Mouse (Mus musculus) lung, adult 2 months (tissue): ENCODE measurements around the gene Sbf1.
A peak's percentile ranks its signal among the peaks of the same experiment; 100 is the strongest.

Experiments
- CTCF ChIP-seq: fragments of 200-500 bp; IDR thresholded peaks from 2 replicates; pipeline ENCODE4 v1.5.1; 2011; ENCODE audit warnings: mild to moderate bottlenecking, low read length, control low read depth; ENCODE audit not compliant: insufficient read depth
- POLR2A ChIP-seq: fragments of 200-500 bp; IDR thresholded peaks from 2 replicates; pipeline ENCODE4 v1.6.1; 2011; ENCODE audit warnings: low read depth, mild to moderate bottlenecking, control low read depth, low read length, borderline replicate concordance; ENCODE audit errors: extremely low read depth

DNA sequence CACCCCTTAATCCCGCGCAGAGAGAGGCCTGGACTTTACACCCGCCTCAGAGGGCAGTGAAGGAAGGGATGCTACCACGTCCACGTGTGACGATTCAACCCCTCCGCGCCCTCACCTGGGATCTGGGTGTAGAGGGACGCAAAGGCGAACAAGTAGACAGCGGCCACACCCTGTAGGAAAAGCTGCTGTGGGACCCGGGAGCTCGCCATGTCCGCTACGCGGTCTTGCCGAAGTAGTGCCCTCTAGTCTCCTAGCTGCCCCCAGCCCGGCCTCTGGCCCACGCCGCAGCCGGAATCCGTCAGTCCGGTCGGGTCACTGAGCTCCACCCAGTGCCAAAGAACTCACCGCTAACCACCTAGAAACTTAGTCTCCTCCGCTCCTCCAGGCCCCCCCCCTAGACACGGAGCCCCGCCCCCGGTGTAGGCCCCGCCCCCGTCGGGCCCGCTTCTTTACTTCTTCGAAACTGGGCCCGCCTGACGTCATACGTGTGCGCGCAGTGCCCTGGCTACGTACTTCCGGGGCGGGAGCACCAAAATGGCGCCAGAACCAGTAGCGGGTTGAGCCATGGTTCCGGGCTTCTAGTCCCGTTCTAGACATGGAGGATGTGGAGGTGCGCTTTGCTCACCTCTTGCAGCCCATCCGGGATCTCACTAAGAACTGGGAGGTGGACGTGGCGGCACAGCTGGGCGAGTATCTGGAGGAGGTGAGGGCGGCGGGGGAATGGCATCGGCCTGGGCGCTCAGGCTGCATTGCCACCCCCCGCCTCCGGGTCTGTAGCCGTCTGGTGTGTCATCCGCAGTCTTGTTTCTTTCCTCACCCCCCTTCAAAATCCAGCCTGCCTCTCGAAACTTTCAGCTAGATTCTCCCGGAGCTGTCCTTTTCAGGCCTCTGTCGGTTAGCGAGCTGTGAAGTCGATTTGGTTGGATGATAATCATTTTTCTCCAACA, 40.4 kb upstream of the Sbf1 start, which contains the start of the genes Lmf2 and Ncaph2:
- TF ChIP-seq POLR2A, result peak; percentile 61; the same call in 1 of the 2 replicates
- TF ChIP-seq CTCF, result no peak
